Mouse (Mus musculus): ENCODE data around the gene Foxn3. TPM values are rescaled to one million over a fixed set of nuclear protein-coding genes. Genes with fewer than 3 reads are reported as not detected.

Gene Foxn3
- total and polyA plus RNA-seq, 3 experiments: 9.7 to 26.8 (median 11.0) TPM

DNA sequence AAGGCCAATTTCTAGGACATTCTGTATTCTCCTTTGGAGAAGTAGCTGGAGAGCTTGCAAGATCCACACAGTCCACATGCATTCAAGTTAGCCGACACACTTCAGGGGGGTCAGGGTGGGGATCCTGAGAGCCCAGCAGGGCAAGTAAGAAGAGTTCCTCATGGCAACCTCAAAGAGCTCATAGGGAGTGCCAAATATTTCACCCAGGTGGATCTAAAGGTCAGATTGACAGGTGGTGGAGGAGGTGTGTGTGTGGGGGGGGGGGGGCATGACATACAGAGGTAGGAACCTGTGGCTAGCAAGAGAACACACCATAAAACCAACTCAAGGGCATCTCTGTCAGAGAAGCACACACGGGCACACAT, 144.0 kb downstream of the Foxn3 start:
- H3K4me1 ChIP-seq (ENCODE audit: control insufficient read depth in 1 of 2, insufficient read depth in 2 of 2): peaks cover 0 to 8% of the 10 kb centered on the region in 2 experiments; a peak in 1 of 4 replicates
- H3K27ac ChIP-seq (ENCODE audit: insufficient read depth, low read depth): no peak overlapping the region
- H3K27me3 ChIP-seq (replicated peaks): no peaks in the 10 kb centered on the region
- no peak for TF ChIP-seq SIN3A (IDR thresholded peaks at IDR 0.05; ENCODE audit: low read length)
- no peak for TF ChIP-seq E2F4 (IDR thresholded peaks at IDR 0.05; ENCODE audit: insufficient replicate concordance, low read depth, low read length)
- TF ChIP-seq ETS1 (conservative IDR thresholded peaks at IDR 0.05; ENCODE audit: low read depth, low read length): no peak
- TF ChIP-seq MEF2A (IDR thresholded peaks at IDR 0.05; ENCODE audit: borderline replicate concordance, low read depth, low read length): no peak
- TF ChIP-seq NRF1 (IDR thresholded peaks at IDR 0.05; ENCODE audit: low read depth, low read length): no peak
- H3K9ac ChIP-seq (ENCODE audit: insufficient read depth, low read depth): no peak overlapping the region
- no peak overlapping the region for H3K4me3 ChIP-seq (replicated peaks in 1 of 3; ENCODE audit: low read depth in 2 of 3, low read length in 2 of 3, poor library complexity in 1 of 3)
- H3K4me2 ChIP-seq (ENCODE audit: insufficient read depth, low read depth, poor library complexity, severe bottlenecking): no peak overlapping the region
- H3K79me2 ChIP-seq (replicated peaks; ENCODE audit: control insufficient read depth, extremely low read depth, insufficient read depth, poor library complexity, severe bottlenecking): no peaks in the 10 kb centered on the region; the same call in 1 of the 2 replicates
- in situ Hi-C loops (cut with MboI; ENCODE audit: low pct_ligation_motif_present, low pct_unique_long_range_greater_than_20kb, low sequenced_read_pairs): no loop called here
- dilution Hi-C loops (cut with MboI; ENCODE audit: extremely low pct_ligation_motif_present, extremely low pct_unique_long_range_greater_than_20kb, low sequenced_read_pairs): no loop called here
- peaks cover 2 to 16% of the 10 kb centered on the region in 2 experiments for H3K36me3 ChIP-seq (replicated peaks in 1 of 2; ENCODE audit: control insufficient read depth in 1 of 2, insufficient read depth in 1 of 2, low read length in 1 of 2)
- DNase-seq (ENCODE audit: extremely low read depth): no peak
- H3K9me3 ChIP-seq (replicated peaks; ENCODE audit: low read length): no peaks in the 10 kb centered on the region

DNA sequence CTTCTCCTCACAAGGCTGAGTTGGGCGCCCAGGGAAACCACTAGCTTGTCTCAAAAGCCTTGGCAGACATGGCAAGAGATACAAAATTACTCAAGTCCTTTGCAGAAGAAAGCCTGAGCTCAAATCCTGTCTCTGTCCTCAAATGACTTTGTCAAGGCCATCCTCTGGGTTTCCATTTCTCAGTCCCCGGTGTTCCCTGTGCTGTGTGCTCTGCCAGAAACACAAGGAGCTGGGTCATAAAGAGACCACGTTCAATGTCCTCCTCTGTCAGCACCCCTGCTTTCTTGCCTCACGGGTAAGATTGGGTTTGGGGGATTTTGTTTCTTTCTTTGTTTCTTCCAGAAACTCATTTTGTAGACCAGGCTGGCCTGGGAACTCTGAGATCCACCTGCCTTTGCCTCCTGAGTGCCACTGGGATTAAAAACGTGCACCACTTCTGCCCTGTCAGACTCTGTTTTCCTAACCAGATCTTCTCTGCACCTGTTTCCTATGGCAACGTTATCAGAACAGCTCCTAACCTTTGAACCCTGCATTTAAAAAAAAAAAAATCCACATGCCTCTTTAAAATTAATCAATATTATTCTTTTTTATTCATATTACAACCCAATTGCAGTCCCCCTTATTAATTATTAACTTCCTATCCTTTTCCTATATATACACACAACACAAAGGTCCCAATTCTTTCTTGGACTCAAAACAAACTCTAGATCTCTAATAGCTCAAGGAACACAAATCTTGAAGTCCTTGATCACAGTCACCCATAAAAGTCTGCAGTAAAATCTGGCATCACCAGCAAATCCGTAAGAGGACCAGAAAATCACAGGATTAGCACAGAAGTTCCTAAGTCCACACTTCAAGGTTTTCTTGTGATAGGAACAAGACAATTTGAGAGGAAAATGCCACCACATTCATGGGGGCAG, 144.6 kb downstream of the Foxn3 start:
- Histone ChIP-seq H3K4me2 (ENCODE audit: insufficient read depth, low read depth, poor library complexity, severe bottlenecking) (no peak overlapping the region), H3K9ac (ENCODE audit: insufficient read depth, low read depth) (no peak overlapping the region), H3K9me3 (replicated peaks; ENCODE audit: low read length) (no peaks in the 10 kb centered on the region), H3K4me1 (ENCODE audit: control insufficient read depth in 1 of 2, insufficient read depth in 2 of 2) (peaks cover 0 to 8% of the 10 kb centered on the region in 2 experiments; a peak in 1 of 4 replicates), H3K27me3 (replicated peaks) (no peaks in the 10 kb centered on the region), H3K27ac (ENCODE audit: insufficient read depth, low read depth) (no peak overlapping the region), H3K79me2 (replicated peaks; ENCODE audit: control insufficient read depth, extremely low read depth, insufficient read depth, poor library complexity, severe bottlenecking) (no peaks in the 10 kb centered on the region; the same call in 1 of the 2 replicates), H3K36me3 (replicated peaks in 1 of 2; ENCODE audit: control insufficient read depth in 1 of 2, insufficient read depth in 1 of 2, low read length in 1 of 2) (peaks cover 2 to 16% of the 10 kb centered on the region in 2 experiments), H3K4me3 (replicated peaks in 1 of 3; ENCODE audit: low read depth in 2 of 3, low read length in 2 of 3, poor library complexity in 1 of 3) (no peak overlapping the region)
- TF ChIP-seq RAD21 (IDR thresholded peaks at IDR 0.05; ENCODE audit: low read depth, low read length) (no peak), MYC (IDR thresholded peaks at IDR 0.05; ENCODE audit: low read depth, low read length) (no peak), ETS1 (conservative IDR thresholded peaks at IDR 0.05; ENCODE audit: low read depth, low read length) (no peak), ZMIZ1 (IDR thresholded peaks at IDR 0.05; ENCODE audit: low read depth, low read length) (no peak), TCF12 (IDR thresholded peaks at IDR 0.05; ENCODE audit: low read depth, low read length) (no peak), ZKSCAN1 (IDR thresholded peaks at IDR 0.05; ENCODE audit: borderline replicate concordance, low read depth, low read length) (no peak), JUN (IDR thresholded peaks at IDR 0.05; ENCODE audit: insufficient read depth, low read depth, low read length) (no peak), KAT2A (IDR thresholded peaks at IDR 0.05; ENCODE audit: insufficient replicate concordance, low read length) (no peak), RCOR1 (conservative IDR thresholded peaks at IDR 0.05; ENCODE audit: low read depth, low read length) (no peak), SMC3 (IDR thresholded peaks at IDR 0.05; ENCODE audit: low read depth, low read length) (no peak), SIN3A (IDR thresholded peaks at IDR 0.05; ENCODE audit: low read length) (no peak), HCFC1 (IDR thresholded peaks at IDR 0.05; ENCODE audit: low read depth, low read length) (no peak), MXI1 (IDR thresholded peaks at IDR 0.05; ENCODE audit: low read depth, low read length) (no peak), GABPA (IDR thresholded peaks at IDR 0.05; ENCODE audit: insufficient replicate concordance, low read depth, low read length) (no peak), E2F4 (IDR thresholded peaks at IDR 0.05; ENCODE audit: insufficient replicate concordance, low read depth, low read length) (no peak), UBTF (IDR thresholded peaks at IDR 0.05; ENCODE audit: low read depth, low read length) (no peak), POLR2AphosphoS2 (IDR thresholded peaks at IDR 0.05; ENCODE audit: low read depth, low read length) (no peak)
- in situ Hi-C loops (cut with MboI; ENCODE audit: low pct_ligation_motif_present, low pct_unique_long_range_greater_than_20kb, low sequenced_read_pairs): no loop called here
- dilution Hi-C loops (cut with MboI; ENCODE audit: extremely low pct_ligation_motif_present, extremely low pct_unique_long_range_greater_than_20kb, low sequenced_read_pairs): no loop called here
- no peak for DNase-seq (ENCODE audit: extremely low read depth)

All from CH12.LX (cell line).